Mouse (Mus musculus) embryonic facial prominence, embryonic 15.5 days (tissue): ENCODE measurements around the gene Tuba3a. TPM values are rescaled to one million over a fixed set of nuclear protein-coding genes. Genes with fewer than 3 reads are reported as not detected.

Experiments used
- ATAC-seq: fragments of 200-750 bp; cut with Nextera tagmentation; 2 replicates; pipeline ENCODE4 v1.8.0; 2017; ENCODE audit warnings: low read depth, moderate TSS enrichment; ENCODE audit not compliant: insufficient number of reproducible peaks, low FRiP score, low TSS enrichment
- H3K27ac ChIP-seq: fragments of 300-500 bp; sonication (generic); replicated peaks from 2 replicates; pipeline ENCODE4 v1.5.1; 2015; ENCODE audit warnings: mild to moderate bottlenecking, inconsistent platforms
- H3K27me3 ChIP-seq: fragments of 300-500 bp; sonication (generic); 2 replicates; pipeline ENCODE4 v1.6.1; 2015; ENCODE audit warnings: inconsistent platforms
- H3K36me3 ChIP-seq: fragments of 300-500 bp; sonication (generic); 2 replicates; pipeline ENCODE4 v1.6.1; 2015; ENCODE audit warnings: mild to moderate bottlenecking, inconsistent platforms
- H3K4me1 ChIP-seq: fragments of 300-500 bp; sonication (generic); 2 replicates; pipeline ENCODE4 v1.6.1; 2015; ENCODE audit warnings: inconsistent platforms
- H3K4me2 ChIP-seq: fragments of 300-500 bp; sonication (generic); replicated peaks from 2 replicates; pipeline ENCODE4 v1.6.1; 2015; ENCODE audit warnings: mild to moderate bottlenecking, inconsistent platforms
- H3K4me3 ChIP-seq: fragments of 300-500 bp; sonication (generic); replicated peaks from 2 replicates; pipeline ENCODE4 v1.5.1; 2015; ENCODE audit warnings: mild to moderate bottlenecking, inconsistent platforms
- H3K9ac ChIP-seq: fragments of 300-500 bp; sonication (generic); 2 replicates; pipeline ENCODE4 v1.6.1; 2015; ENCODE audit warnings: inconsistent platforms
- H3K9me3 ChIP-seq: fragments of 300-500 bp; sonication (generic); replicated peaks from 2 replicates; pipeline ENCODE4 v1.6.1; 2016; ENCODE audit warnings: inconsistent platforms
- WGBS: fragments of 180-500 bp; shearing (Covaris S2); methylation state at CpG from one replicate; pipeline ENCODE4 v1.1.7; 2015; 5-methylcytosine and 5-hydroxymethylcytosine counted together
- polyA plus RNA-seq: library from polyadenylated mRNA; unstranded; fragments of >200 nt; fragmentation: Nextera tagmentation; extraction: Ambion mirVana; gene quantifications from 2 replicates; pipeline ENCODE4 v1.2.1, GENCODE M21; 2015

The Tuba3a gene
- polyA plus RNA-seq, 1 experiment from 2014 or later, result 0.24 TPM

DNA sequence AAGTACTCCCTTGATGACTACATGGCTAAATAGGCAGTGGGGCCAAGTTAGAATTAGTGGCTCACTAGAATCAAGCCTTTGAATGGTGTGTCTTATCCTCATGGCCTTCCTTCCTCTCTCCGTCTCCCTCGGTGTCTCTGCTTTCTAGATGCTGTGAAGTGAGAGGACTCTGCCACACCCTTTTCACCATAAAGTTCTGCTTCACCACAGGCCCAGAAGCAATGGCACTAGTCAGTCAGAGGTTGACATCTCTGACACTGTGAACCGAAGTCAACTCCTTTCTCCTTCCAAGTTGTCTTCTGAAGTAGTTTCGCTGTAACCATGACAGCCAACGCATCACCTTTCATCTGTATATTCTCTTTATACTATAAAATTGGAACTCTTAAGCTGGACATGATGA is 46.3 kb downstream of the Tuba3a start:
- no peak overlapping the region for H3K9ac ChIP-seq
- no peaks in the 10 kb centered on the region for H3K36me3 ChIP-seq
- no peak overlapping the region for H3K4me3 ChIP-seq
- 0 out of 2 replicates have a peak, but pooled peaks cover under 1% of the 10 kb centered on the region for H3K4me1 ChIP-seq
- no peaks in the 10 kb centered on the region for H3K9me3 ChIP-seq
- ATAC-seq, result no peak
- no peaks in the 10 kb centered on the region for H3K27me3 ChIP-seq
- WGBS, result 87% methylated on average over 5 of the region's 5 CpGs
- no peak overlapping the region for H3K27ac ChIP-seq
- no peak overlapping the region for H3K4me2 ChIP-seq

DNA sequence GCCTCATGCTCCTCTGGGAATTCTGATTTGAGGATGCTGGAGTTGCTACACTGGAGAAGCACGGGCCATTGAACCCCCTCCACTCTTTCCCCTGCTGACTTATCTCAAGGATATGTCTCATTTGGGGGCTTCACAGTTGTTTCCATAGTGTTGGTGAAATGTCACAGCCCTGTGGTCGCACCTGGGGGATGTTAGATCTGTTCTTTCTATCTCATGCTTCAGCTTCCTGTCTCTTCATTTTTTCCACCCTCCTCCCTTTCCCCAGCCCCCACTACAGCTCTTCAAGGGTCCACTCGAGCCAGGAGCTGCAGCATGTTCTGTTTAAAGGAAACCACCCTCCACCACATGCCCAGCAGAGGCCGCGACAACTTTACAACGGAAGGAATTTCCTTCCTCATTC is 47.4 kb downstream of the Tuba3a start:
- peaks cover 9% of the 10 kb centered on the region; the same call in 1 of the 2 replicates for H3K4me1 ChIP-seq
- H3K27ac ChIP-seq, result no peak overlapping the region
- 53% methylated on average over 6 of the region's 6 CpGs for WGBS
- no peaks in the 10 kb centered on the region for H3K27me3 ChIP-seq
- H3K36me3 ChIP-seq, result no peaks in the 10 kb centered on the region
- ATAC-seq, result no peak
- H3K4me2 ChIP-seq, result no peak overlapping the region
- H3K9me3 ChIP-seq, result no peaks in the 10 kb centered on the region
- H3K4me3 ChIP-seq, result no peak overlapping the region
- no peak overlapping the region for H3K9ac ChIP-seq

DNA sequence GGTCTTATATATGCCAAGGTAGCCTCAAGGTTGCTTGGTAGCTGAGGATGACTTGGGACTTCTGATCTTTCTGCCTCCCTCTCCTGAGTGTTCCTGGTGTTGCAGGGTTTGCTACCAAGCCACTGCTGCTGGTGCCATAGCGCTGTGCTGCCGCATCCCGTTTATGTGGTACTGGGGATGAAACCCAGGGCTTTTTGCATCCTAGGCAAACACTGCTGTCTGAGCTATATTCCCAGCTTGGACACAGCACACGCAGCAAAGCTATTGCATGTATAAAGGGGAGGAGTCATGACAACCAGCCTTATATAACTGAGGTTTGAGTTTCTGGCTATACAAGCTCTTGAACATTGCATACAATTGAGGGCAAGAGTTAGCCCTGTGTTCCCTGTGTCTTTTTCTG is 48.4 kb downstream of the Tuba3a start:
- Histone ChIP-seq H3K9ac (no peak overlapping the region), H3K9me3 (no peaks in the 10 kb centered on the region), H3K4me3 (no peak overlapping the region), H3K27me3 (no peaks in the 10 kb centered on the region), H3K27ac (no peak overlapping the region), H3K4me1 (peaks cover 9% of the 10 kb centered on the region), H3K36me3 (no peaks in the 10 kb centered on the region), H3K4me2 (no peak overlapping the region)
- WGBS, result 78% methylated on average over 4 of the region's 4 CpGs
- ATAC-seq, result no peak

DNA sequence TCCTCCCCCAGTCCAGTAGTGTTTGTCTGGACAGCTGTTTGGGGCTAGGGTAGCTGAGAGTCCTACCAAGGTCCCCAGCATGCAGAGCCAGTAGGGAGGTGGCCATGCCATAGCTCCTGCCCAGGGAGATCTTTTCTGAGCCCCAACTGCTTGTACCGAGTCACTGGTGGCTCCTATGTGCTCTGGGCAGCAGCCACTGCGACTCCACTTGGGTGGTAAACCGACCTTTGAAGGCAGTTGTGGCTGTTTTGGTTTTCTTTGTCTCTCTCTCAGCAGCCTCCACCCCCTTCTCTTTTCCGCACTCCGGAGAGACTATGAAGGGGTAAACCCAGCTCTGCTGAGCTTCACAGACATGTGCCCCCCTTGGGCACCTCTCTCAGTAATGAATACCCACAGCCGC is 49.1 kb downstream of the Tuba3a start, which contains the start of gene Cd27:
Gene Cd27 (minus strand): TSS at position 229 of the 400 bp plus-strand sequence.
- Histone ChIP-seq H3K9ac (no peak within 1 kb of the TSS), H3K36me3 (no peaks in the 10 kb centered on the region), H3K4me1 (peaks cover 15% of the 10 kb centered on the region), H3K4me3 (no peak within 1 kb of the TSS), H3K4me2 (no peak within 1 kb of the TSS), H3K9me3 (no peaks in the 10 kb centered on the region), H3K27ac (no peak within 1 kb of the TSS), H3K27me3 (no peaks in the 10 kb centered on the region)
- no peak for ATAC-seq
- WGBS, result 32% methylated on average over 6 of the region's 6 CpGs

DNA sequence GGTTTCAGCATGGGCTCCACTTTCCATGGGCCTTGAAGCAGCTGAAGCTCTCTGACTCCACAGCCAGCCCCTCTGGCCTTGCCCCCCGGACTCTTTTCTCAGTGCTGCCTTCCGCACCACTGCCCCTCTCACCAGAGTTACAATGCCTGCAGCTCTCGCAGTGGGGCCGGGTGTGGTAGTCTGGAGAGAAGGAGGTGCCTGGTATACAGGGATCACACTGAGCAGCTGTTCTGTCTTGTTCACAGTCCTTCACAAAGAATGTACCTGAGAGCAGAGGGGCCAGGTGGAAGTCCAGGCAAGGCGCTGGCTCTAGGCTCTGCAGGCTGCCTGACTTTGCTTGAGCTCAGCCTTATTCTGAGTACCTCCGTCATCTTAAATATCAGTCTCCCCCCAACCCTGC is 49.5 kb downstream of the Tuba3a start:
- H3K4me2 ChIP-seq, result no peak overlapping the region
- ATAC-seq, result no peak

DNA sequence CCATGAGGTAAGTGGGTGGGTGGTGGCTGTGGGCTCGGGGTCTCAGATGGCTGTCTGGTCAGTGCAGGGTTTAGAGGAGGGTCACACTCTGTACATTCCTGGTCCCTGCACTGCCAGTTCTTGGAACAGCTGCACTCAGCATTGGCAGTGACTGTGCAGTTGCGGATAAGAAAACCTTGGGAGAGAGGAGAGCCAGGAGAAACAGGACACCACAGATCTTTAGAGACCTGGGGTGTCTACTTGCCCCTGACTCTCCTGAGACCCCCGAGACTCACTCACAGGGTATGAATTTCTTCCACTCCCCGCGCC is 51.4 kb downstream of the Tuba3a start:
- no peak overlapping the region for H3K4me3 ChIP-seq
- no peaks in the 10 kb centered on the region for H3K36me3 ChIP-seq
- ATAC-seq, result no peak
- H3K27me3 ChIP-seq, result no peaks in the 10 kb centered on the region
- H3K9me3 ChIP-seq, result no peaks in the 10 kb centered on the region
- H3K9ac ChIP-seq, result no peak overlapping the region
- 56% methylated on average over 5 of the region's 5 CpGs for WGBS
- peaks cover 26% of the 10 kb centered on the region for H3K4me1 ChIP-seq
- no peak overlapping the region for H3K27ac ChIP-seq
- H3K4me2 ChIP-seq, result no peak overlapping the region

More for the DNA sequence above, 49.5 kb downstream of the Tuba3a start:
- Histone ChIP-seq H3K4me3 (no peak overlapping the region), H3K27ac (no peak overlapping the region), H3K4me1 (peaks cover 18% of the 10 kb centered on the region), H3K27me3 (no peaks in the 10 kb centered on the region), H3K9ac (no peak overlapping the region), H3K36me3 (no peaks in the 10 kb centered on the region), H3K9me3 (no peaks in the 10 kb centered on the region)
- 71% methylated on average over 6 of the region's 6 CpGs for WGBS

DNA sequence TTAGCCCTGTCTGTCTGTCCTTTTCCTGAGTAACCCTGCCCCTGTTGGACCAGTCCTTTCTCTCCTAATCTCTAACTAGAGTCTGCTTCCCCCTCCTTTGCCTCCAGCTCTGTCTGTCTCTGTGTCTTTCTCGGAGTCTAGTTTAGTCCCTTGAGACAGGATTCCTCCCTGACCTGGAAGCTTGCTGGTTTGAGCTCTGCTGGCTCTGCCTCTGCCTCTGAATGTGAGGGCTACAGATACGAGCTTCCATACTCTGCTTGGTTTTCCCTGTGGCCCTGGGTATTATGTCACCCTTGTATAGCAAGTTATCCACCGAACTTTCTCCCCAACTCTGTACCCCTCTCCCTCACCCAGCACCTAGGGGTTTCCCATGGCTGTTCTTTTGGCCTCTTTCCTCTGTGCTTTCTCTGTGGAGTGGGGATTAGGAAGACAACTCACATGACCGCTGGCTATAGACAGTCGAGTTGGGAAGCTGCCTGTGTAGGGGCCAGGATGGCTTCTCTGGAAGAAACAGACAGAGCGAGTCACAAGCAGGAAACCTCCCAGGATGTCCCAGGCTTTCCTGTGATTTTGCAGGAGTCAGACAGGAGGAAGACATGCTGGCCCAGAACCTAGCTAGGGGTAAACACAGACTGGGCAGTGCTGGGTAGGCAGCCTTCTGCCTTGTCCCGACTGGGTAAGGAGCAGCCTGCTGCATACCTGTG is 51.9 kb downstream of the Tuba3a start:
- H3K36me3 ChIP-seq, result no peaks in the 10 kb centered on the region
- no peak overlapping the region for H3K27ac ChIP-seq
- H3K4me2 ChIP-seq, result no peak overlapping the region
- H3K27me3 ChIP-seq, result no peaks in the 10 kb centered on the region
- H3K4me3 ChIP-seq, result no peak overlapping the region
- ATAC-seq, result no peak
- no peaks in the 10 kb centered on the region for H3K9me3 ChIP-seq
- no peak overlapping the region for H3K9ac ChIP-seq
- peaks cover 26% of the 10 kb centered on the region for H3K4me1 ChIP-seq
- WGBS, result 48% methylated on average over 7 of the region's 7 CpGs

DNA sequence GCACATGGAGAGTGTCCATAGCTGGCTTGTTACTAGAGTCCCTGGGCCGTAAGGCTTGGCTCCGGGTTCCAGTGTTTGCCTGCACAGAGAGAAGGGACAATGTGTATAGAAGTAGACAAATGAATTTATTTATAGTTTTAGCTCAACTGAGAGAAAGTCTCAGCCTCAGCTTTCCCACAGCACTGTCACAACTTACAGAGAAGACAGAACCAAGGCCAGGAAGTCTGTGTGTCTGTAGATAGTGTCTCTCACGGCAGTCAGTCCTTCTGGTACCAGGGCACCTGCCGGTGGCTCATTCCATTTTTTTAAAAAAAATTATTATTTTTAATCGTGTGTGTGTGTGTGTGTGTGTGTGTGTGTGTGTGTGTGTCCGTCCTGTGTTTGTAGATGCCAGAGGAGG is 53.3 kb downstream of the Tuba3a start:
- no peak overlapping the region for H3K4me3 ChIP-seq
- WGBS, result 79% methylated on average over 6 of the region's 6 CpGs
- H3K4me2 ChIP-seq, result no peak overlapping the region; the same call in 1 of the 2 replicates
- H3K9ac ChIP-seq, result no peak overlapping the region
- H3K27ac ChIP-seq, result no peak overlapping the region
- no peaks in the 10 kb centered on the region for H3K27me3 ChIP-seq
- H3K9me3 ChIP-seq, result no peaks in the 10 kb centered on the region
- peaks cover 26% of the 10 kb centered on the region for H3K4me1 ChIP-seq
- no peak for ATAC-seq
- H3K36me3 ChIP-seq, result no peaks in the 10 kb centered on the region

DNA sequence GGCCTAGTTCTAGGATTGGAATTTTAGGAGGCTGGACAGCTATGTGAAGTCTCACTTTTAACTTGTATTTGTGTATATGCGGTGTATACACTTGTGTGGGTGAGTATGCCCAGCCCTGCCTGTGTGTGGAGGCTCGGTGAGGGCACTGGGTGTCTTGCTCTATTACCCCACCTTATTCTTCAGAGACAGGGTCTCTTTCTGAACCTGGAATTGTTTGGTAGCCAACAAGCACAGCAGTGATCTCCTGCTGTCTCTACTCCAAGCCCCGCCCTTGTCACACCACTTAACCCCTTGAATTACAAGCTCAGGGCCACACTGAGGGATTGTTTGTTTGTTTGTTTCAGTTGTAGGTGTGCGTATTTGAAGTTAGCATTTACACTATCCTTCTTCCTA is 53.8 kb downstream of the Tuba3a start:
- H3K27ac ChIP-seq, result no peak overlapping the region
- no peaks in the 10 kb centered on the region for H3K9me3 ChIP-seq
- peak overlapping the region; percentile 52 for H3K4me3 ChIP-seq
- H3K4me2 ChIP-seq, result peak overlapping the region; percentile 94
- H3K36me3 ChIP-seq, result no peaks in the 10 kb centered on the region
- peak overlapping the region; percentile 60; the same call in 1 of the 2 replicates for H3K9ac ChIP-seq
- no peaks in the 10 kb centered on the region for H3K27me3 ChIP-seq
- ATAC-seq, result no peak
- H3K4me1 ChIP-seq, result peaks cover 26% of the 10 kb centered on the region
- WGBS, result 51% methylated on average over 4 of the region's 4 CpGs

DNA sequence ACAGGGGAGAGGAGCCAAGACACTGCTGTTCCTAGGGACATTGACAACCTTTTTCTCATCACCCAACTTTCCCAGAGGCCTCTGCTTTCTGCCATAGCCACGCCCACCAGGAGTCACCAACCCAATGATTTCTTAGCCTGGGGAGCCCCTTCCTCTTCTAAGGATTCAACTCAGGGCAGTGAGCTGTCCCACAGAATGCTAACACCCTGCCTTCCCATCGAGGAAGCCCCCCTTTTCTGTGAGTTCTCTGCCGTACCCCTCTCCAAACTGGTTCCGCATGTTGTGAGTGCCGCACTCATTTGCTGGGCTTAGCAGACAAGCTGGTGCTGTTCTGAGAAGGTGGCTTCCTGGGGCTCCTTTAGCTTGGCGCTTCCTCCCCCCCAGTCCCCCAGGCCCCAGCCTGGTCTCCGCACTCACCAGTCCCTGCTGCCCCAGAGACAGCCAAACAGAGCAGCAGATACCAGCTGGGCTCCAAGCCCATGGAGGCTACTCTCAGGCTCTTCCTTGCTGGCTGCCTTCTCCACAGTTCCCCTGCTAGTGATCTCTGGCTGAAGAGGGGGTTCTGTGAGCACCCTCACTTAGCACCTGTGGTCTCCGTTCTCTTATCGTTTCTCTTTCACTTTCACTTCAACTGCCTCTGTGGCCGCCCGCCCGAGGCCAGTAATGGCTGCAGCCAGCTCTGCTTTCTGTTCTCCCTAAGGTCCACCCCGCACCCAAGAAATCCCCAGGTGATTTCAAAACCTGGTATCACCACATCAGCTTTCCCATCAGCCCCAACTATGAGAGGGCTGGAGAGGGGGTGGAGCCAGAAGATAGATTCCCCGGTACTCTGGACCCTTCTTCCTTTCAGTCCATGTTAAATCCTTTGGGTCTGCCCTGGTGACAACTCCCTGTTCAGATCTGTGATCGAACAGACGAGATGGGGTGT is 54.5 kb downstream of the Tuba3a start, which contains the start of gene Tapbpl:
Gene Tapbpl (minus strand): TSS at position 744 of the 928 bp plus-strand sequence.
- peak within 1 kb of the TSS; percentile 78 for H3K27ac ChIP-seq
- H3K27me3 ChIP-seq, result no peaks in the 10 kb centered on the region
- H3K9me3 ChIP-seq, result no peaks in the 10 kb centered on the region
- peak within 1 kb of the TSS; percentile 94 for H3K4me2 ChIP-seq
- peak within 1 kb of the TSS; percentile 52 for H3K4me3 ChIP-seq
- H3K36me3 ChIP-seq, result no peaks in the 10 kb centered on the region
- peaks cover 26% of the 10 kb centered on the region for H3K4me1 ChIP-seq
- ATAC-seq, result peak; percentile 40; the same call in 1 of the 2 replicates
- WGBS, result 5% methylated on average over 16 of the region's 16 CpGs
- peak within 1 kb of the TSS; percentile 60 for H3K9ac ChIP-seq

DNA sequence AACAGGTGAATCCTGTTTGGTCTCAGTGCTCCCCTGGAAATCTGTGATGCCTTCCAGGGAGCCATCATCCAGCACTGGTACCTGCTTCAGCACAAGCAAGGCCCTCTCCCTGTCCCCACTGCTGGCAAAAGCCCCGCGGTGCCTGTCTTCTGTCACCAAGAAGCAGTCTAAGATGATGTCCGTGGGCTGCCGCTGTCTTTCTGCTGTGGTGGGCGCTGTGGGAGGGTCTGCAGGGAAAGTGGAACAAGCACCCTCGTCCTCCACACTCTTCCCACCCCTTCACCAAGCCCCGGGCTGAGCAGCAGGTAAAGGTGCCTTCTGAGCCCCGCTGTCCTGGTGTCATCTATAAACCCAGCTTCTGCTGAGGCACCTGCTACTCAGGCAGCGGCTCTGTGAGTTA is 55.3 kb downstream of the Tuba3a start:
- no peak for ATAC-seq
- Histone ChIP-seq H3K4me3 (0 out of 2 replicates have a peak overlapping the region, but pooled peaks have one; percentile 52), H3K9me3 (no peaks in the 10 kb centered on the region), H3K4me2 (0 out of 2 replicates have a peak overlapping the region, but pooled peaks have one; percentile 94), H3K27me3 (no peaks in the 10 kb centered on the region), H3K36me3 (no peaks in the 10 kb centered on the region), H3K4me1 (peaks cover 26% of the 10 kb centered on the region), H3K27ac (no peak overlapping the region), H3K9ac (no peak overlapping the region)
- 60% methylated on average over 9 of the region's 9 CpGs for WGBS
